Mouse (Mus musculus): ENCODE data around the gene Tet2.

The Tet2 gene

GRCm38 (mm10) chr3:133517406-133517805, 27.5 kb downstream of the Tet2 start:
- DNase-seq (ENCODE audit: low spot score) = no peak

GRCm38 (mm10) chr3:133516137-133516536, 28.8 kb downstream of the Tet2 start:
- no peak for DNase-seq (ENCODE audit: low spot score)

- DNase-seq (ENCODE audit: low spot score) = no peak
These were observed 29.6 kb downstream of the Tet2 start for GRCm38 (mm10) chr3:133515204-133515969.

DNA sequence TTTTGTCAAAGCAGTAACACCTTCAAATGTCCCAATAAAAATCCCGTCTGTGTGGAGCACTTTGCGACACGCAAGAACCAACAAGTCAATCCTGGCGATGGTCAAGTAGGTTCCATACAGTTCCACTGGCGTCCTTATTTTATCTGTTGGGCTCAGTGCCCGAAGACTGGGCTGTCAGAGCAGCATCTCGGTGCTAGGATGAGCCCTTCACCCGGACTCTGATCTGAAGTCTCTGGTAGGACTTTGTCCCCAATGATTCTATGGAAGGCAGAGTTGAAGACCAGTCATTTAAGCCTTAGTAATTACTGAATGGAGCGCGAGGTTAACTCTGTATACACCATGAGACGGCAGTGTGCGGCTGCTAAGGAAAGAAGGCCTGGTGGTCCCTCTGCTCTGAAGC, 30.6 kb downstream of the Tet2 start:
- no peak for DNase-seq (ENCODE audit: low spot score)

DNA sequence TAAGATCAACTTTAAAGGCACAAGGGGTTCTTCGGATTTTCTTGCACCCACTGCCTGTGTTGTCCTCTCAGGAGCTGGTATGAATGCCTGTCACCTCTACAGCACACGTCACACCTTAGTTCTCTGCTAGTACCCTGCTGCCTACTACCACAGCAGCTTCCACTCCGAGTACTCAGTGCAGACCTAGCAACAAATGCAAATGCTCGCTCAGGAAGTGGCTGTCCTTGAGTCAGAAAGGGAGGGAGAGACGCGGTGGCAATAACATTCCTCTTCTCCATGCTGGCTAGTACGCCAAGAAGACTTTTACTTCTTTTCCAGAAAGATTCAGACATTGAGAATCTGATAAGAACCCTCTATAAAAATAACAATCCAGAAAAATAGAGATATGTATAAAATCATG, 31.5 kb downstream of the Tet2 start:
- DNase-seq (ENCODE audit: low spot score) = no peak

GRCm38 (mm10) chr3:133510368-133510767, 34.6 kb downstream of the Tet2 start:
- no peak for DNase-seq (ENCODE audit: low spot score)

- DNase-seq (ENCODE audit: low spot score) = no peak
These were observed 35.1 kb downstream of the Tet2 start for GRCm38 (mm10) chr3:133509796-133510195.

DNA sequence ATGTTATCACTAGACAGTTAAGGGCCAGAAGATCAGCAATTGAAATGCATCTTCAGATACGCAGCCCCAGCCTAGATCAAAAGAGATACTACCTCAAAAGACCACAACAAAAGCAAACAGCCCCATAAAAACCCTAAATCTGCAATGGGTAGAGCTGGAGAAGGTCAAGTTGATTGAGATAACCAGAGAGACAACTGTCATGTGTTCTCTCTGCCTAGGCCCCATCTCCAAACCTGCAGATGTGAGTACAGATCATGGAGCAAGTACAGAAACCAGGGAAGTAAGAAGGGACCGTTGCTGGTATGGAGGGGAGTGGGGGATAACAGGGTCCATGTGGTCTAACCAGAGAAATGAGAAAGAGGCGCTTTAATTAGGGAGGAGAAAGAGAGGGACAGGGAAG, 36.1 kb downstream of the Tet2 start:
- DNase-seq (ENCODE audit: low spot score) = no peak

- no peak for DNase-seq (ENCODE audit: low spot score)
These were observed 38.5 kb downstream of the Tet2 start for GRCm38 (mm10) chr3:133506289-133506954.

- DNase-seq (ENCODE audit: low spot score) = no peak
These were observed 48.0 kb downstream of the Tet2 start for GRCm38 (mm10) chr3:133496953-133497352.

DNA sequence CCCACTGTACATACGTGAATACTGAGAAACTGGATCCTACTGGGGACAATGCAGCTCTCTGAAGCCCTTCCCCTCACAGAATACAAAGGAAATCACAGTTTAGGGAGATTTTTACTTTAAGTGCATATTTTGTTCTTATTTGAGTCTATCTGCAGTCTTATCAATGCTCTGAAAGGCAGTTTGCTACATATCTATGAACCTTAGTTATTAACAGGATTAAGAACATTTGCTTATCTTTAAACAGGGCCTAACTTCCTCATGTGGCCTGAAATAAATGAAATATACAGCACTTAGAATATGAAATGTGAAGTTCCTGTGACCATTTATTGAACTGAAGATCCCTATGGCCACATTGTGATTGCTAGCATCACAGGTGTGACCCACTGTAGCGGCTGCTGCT, 53.6 kb downstream of the Tet2 start:
- no peak for DNase-seq (ENCODE audit: low spot score)

DNA sequence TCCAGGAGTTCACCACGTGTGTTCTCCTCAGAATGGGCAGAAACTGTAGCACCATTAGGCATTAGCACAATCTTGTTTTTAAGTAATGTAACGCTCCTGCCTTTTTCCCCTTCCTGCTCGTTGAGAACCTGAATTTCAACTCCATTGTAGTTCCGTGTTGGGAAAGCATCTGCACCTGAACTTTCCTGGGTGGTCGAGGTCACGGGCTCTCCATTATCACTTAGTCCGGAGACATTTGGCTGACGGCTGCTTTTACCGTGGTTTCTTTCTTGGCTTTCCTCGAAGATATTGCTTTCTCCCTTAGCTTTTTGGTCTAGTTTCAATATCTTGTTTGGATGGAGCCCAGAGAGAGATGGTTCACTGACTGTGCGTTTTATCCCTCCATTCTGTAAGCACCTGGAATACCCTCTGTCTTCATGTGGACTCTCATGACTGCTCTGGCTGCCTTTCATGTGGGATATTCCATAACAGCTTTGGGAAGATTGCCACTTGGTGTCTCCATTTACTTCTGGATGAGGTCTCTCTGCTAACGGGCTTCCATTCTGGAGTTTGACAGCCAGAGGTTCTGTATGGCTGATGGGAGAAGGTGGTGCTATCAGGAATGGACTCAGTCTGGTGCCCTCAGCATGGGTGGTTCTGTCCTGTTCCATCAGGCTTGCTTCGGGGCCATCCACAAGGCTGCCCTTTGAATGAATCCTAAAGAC, 56.8 kb downstream of the Tet2 start:
- no peak for DNase-seq (ENCODE audit: low spot score)

- DNase-seq (ENCODE audit: low spot score) = no peak
These were observed 62.1 kb downstream of the Tet2 start for GRCm38 (mm10) chr3:133482887-133483286.

- DNase-seq (ENCODE audit: low spot score) = no peak
These were observed 66.0 kb downstream of the Tet2 start for GRCm38 (mm10) chr3:133478987-133479386.

GRCm38 (mm10) chr3:133473781-133474180, 71.2 kb downstream of the Tet2 start:
- DNase-seq (ENCODE audit: low spot score) = no peak

DNA sequence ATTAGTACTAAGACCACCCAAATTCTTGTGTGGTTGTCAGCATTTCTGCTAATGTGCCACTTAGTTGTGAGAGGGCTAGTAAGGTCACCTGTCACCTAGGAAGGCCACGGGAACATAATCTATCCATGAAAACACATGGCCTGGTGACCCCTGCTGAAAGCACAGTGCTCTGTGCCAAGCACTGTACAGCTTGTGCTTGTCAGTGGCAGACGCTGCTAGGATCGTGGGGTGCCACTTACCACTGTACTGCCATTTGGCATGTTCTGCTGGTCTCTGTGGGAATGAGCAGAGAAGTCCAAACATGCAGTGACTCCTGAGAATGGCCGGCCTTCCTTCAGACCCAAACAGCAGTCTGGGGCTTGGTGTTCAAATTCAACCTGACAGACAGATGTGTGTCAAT, 73.8 kb downstream of the Tet2 start:
- no peak for DNase-seq (ENCODE audit: low spot score)

DNA sequence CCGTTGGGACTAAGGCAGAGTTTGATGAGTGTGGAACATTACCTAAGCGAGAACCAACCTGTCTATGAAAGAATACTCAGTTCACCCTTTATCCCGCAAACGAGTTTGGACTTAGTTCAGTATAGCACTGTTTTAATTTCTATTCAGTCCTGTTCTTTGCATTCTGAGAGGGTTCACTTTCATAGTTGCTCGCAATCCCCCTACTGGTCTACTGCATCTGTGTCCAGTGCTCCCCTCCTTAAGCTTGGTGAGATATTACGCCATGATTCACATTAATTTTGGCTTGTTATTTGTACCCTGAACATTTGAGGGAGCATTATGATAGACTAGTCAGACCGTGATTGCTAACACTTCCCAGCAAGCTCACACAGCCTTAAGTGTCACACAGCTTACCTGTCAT, 76.1 kb downstream of the Tet2 start:
- no peak for DNase-seq (ENCODE audit: low spot score)

- DNase-seq (ENCODE audit: low spot score) = no peak
These were observed 81.7 kb downstream of the Tet2 start for GRCm38 (mm10) chr3:133463233-133463632.

GRCm38 (mm10) chr3:133462485-133462884, 82.5 kb downstream of the Tet2 start:
- DNase-seq (ENCODE audit: low spot score) = no peak

GRCm38 (mm10) chr3:133462059-133462458, 82.9 kb downstream of the Tet2 start:
- no peak for DNase-seq (ENCODE audit: low spot score)

- no peak for DNase-seq (ENCODE audit: low spot score)
These were observed 85.8 kb downstream of the Tet2 start for GRCm38 (mm10) chr3:133459174-133459573.

- no peak for DNase-seq (ENCODE audit: low spot score)
These were observed 91.0 kb downstream of the Tet2 start for GRCm38 (mm10) chr3:133453896-133454295.

- no peak for DNase-seq (ENCODE audit: low spot score)
These were observed 108.0 kb downstream of the Tet2 start for GRCm38 (mm10) chr3:133436919-133437320.
